Mouse (Mus musculus): ENCODE measurements around the gene Cd96. TPM values are rescaled to one million over a fixed set of nuclear protein-coding genes. Genes with fewer than 3 reads are reported as not detected.

Gene Cd96
- polyA plus RNA-seq, 1 experiment from 2014 or later = 0.11 TPM

- no peak for ATAC-seq (ENCODE audit: low read depth)
- Histone ChIP-seq H3K36me3 (no peaks in the 10 kb centered on the region), H3K9ac (no peak overlapping the region), H3K9me3 (no peaks in the 10 kb centered on the region), H3K4me3 (no peak overlapping the region), H3K27ac (replicated peaks) (no peak overlapping the region), H3K4me2 (no peak overlapping the region), H3K27me3 (no peaks in the 10 kb centered on the region), H3K4me1 (replicated peaks) (no peaks in the 10 kb centered on the region)
- WGBS = 83% methylated on average over 5 of the region's 5 CpGs
These were observed 97.0 kb downstream of the Cd96 start for GRCm38 (mm10) chr16:46022958-46023491.

- ATAC-seq (ENCODE audit: low read depth) = peak; percentile 90
- Histone ChIP-seq H3K9me3 (no peaks in the 10 kb centered on the region), H3K4me2 (no peak overlapping the region), H3K27me3 (no peaks in the 10 kb centered on the region), H3K4me3 (no peak overlapping the region), H3K27ac (replicated peaks) (no peak overlapping the region), H3K36me3 (no peaks in the 10 kb centered on the region), H3K4me1 (replicated peaks) (no peaks in the 10 kb centered on the region), H3K9ac (no peak overlapping the region)
- WGBS = 42% methylated on average over 5 of the region's 5 CpGs
These were observed 97.7 kb downstream of the Cd96 start for GRCm38 (mm10) chr16:46022189-46022928.

- no peak overlapping the region for H3K9ac ChIP-seq
- 90% methylated on average over 2 of the region's 2 CpGs for WGBS
- no peak overlapping the region for H3K27ac ChIP-seq (replicated peaks)
- H3K27me3 ChIP-seq = no peaks in the 10 kb centered on the region
- no peaks in the 10 kb centered on the region for H3K9me3 ChIP-seq
- no peak overlapping the region for H3K4me3 ChIP-seq
- no peaks in the 10 kb centered on the region for H3K36me3 ChIP-seq
- no peak overlapping the region for H3K4me2 ChIP-seq
- no peaks in the 10 kb centered on the region for H3K4me1 ChIP-seq (replicated peaks)
- no peak for ATAC-seq (ENCODE audit: low read depth)
These were observed 98.7 kb downstream of the Cd96 start for GRCm38 (mm10) chr16:46021302-46021701.

DNA sequence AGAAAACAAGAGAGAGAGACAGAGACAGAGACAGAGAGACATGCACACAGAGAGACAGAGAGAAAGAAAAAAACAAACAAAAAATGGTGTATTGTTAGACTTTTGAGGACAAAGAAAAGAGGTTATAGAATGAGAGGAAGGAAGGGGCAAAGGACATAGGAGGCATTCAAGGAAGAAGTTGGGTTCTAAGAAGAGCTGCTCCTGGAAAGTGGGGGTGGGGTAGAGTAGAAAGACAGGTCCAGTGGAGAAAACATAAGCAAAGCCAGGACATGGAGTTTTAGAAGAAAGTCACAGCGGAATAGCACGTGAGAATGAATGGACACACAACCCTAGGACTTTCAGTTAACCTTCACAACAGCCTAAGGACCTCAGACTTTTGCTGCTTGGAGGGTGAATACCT is 99.7 kb downstream of the Cd96 start:
- Histone ChIP-seq H3K4me2 (no peak overlapping the region), H3K9me3 (no peaks in the 10 kb centered on the region), H3K4me1 (replicated peaks) (no peaks in the 10 kb centered on the region), H3K36me3 (no peaks in the 10 kb centered on the region), H3K9ac (no peak overlapping the region), H3K4me3 (no peak overlapping the region), H3K27me3 (no peaks in the 10 kb centered on the region), H3K27ac (replicated peaks) (no peak overlapping the region)
- ATAC-seq (ENCODE audit: low read depth) = no peak
- 77% methylated on average over 2 of the region's 2 CpGs for WGBS

DNA sequence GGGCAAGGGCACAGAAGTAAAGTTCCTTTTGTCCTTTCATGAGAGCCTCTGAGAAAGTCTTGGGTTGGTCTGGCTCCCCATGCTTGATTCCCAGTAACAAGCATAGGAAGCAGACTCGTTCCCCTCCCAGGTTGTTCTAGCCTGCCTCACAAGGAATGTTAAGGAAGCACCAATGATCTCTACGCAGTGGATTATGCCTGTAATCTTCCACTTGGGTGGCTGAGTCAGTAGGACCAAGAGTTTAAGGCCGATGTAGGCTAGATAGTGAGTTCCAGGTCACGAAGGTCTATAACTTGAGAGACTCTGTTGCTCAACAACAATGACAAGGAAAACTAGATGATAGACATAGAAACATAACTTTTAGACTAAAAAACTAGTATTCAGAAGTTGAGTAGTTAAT is 100.3 kb downstream of the Cd96 start:
- Histone ChIP-seq H3K4me3 (no peak overlapping the region), H3K27ac (replicated peaks) (no peak overlapping the region), H3K4me2 (no peak overlapping the region), H3K9me3 (no peaks in the 10 kb centered on the region), H3K27me3 (no peaks in the 10 kb centered on the region), H3K9ac (no peak overlapping the region), H3K36me3 (no peaks in the 10 kb centered on the region), H3K4me1 (replicated peaks) (no peaks in the 10 kb centered on the region)
- ATAC-seq (ENCODE audit: low read depth) = no peak
- 88% methylated on average over 4 of the region's 4 CpGs for WGBS

DNA sequence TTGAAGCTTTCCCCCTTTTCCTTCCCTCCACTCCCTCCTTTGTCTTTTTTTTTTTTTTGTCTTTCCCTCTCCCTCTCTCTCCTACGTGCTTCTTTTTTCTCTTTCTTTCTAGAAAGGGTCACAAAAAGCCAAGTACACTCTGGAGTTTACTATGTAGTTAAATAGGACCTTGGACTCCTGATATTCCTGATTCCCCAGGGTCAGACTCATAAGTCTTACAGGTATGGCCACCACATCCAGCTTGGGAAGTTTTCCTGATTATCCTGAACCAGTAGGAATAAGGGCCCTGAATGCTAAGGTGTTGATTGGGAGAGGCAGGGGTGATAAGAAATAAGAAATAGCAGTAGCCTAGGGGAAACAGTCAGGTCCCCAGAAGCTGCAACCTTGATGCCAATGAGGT is 100.7 kb downstream of the Cd96 start:
- 66% methylated on average over 1 of the region's 1 CpGs for WGBS
- no peak for ATAC-seq (ENCODE audit: low read depth)
- Histone ChIP-seq H3K4me3 (no peak overlapping the region), H3K27ac (replicated peaks) (no peak overlapping the region), H3K27me3 (no peaks in the 10 kb centered on the region), H3K9ac (no peak overlapping the region), H3K4me2 (no peak overlapping the region), H3K9me3 (no peaks in the 10 kb centered on the region), H3K4me1 (replicated peaks) (no peaks in the 10 kb centered on the region), H3K36me3 (no peaks in the 10 kb centered on the region)

- ATAC-seq (ENCODE audit: low read depth) = no peak
- Histone ChIP-seq H3K36me3 (no peaks in the 10 kb centered on the region), H3K4me2 (no peak overlapping the region), H3K4me1 (replicated peaks) (peaks cover 30% of the 10 kb centered on the region), H3K27ac (replicated peaks) (no peak overlapping the region), H3K27me3 (no peaks in the 10 kb centered on the region), H3K9me3 (no peaks in the 10 kb centered on the region), H3K4me3 (no peak overlapping the region), H3K9ac (no peak overlapping the region)
- WGBS = 77% methylated on average over 1 of the region's 1 CpGs
These were observed 108.4 kb downstream of the Cd96 start for GRCm38 (mm10) chr16:46011696-46012095.

- Histone ChIP-seq H3K27ac (replicated peaks) (peak overlapping the region; percentile 81), H3K4me1 (replicated peaks) (peaks cover 30% of the 10 kb centered on the region), H3K4me2 (peak overlapping the region; percentile 87), H3K36me3 (no peaks in the 10 kb centered on the region), H3K4me3 (peak overlapping the region; percentile 58), H3K27me3 (no peaks in the 10 kb centered on the region), H3K9me3 (no peaks in the 10 kb centered on the region), H3K9ac (peak overlapping the region; percentile 76)
- 12% methylated on average over 5 of the region's 5 CpGs for WGBS
- ATAC-seq (ENCODE audit: low read depth) = 0 out of 2 replicates have a peak, but pooled peaks have one; percentile 11
These were observed 109.2 kb downstream of the Cd96 start for GRCm38 (mm10) chr16:46010906-46011220.

DNA sequence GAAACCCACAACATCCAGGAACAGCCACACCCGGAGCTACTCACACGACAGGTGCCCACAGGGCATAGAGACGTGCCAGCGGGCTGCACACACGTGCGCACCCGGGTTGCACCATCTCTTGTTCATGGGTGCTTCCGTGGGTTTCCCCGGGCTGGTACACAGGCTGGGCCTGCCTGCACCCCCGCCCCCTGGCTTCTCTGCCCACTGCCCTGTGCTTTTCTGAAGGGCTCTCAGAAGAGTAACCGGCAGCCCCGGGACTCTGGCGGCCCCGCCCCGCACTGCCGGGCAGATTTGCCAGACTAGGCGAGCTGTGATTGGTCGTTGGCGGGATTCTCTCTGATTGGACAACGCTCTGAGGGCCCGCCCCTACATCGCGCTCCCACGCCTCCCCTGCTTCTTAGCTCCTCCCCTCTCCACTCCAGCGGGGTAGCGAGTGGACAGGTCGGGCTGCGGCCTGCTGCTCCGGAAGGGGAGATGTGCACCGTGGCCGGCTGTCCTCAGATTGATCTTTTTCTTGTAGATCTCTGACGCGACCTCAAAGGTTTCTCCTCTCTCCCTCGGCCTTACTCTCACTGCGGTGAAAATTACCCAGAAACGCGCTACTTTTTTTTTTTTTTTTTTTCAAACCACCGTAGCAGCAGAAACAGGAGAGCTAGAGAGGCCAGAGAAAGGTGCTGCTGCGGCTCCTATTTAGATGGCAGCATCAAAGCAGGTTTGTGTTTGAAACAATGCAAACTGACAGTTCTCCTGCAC is 109.7 kb downstream of the Cd96 start, which contains the start of gene Plcxd2:
TSS of gene Plcxd2 (minus strand) at position 66 of the 753 bp plus-strand sequence.
- peak; percentile 99 for ATAC-seq (ENCODE audit: low read depth)
- Histone ChIP-seq H3K27me3 (no peaks in the 10 kb centered on the region), H3K9ac (peak within 1 kb of the TSS; percentile 76), H3K4me1 (replicated peaks) (peaks cover 30% of the 10 kb centered on the region), H3K4me2 (peak within 1 kb of the TSS; percentile 87), H3K27ac (replicated peaks) (peak within 1 kb of the TSS; percentile 81), H3K9me3 (no peaks in the 10 kb centered on the region), H3K4me3 (peak within 1 kb of the TSS; percentile 58), H3K36me3 (no peaks in the 10 kb centered on the region)
- under 1% methylated on average over 39 of the region's 39 CpGs for WGBS

- Histone ChIP-seq H3K9me3 (no peaks in the 10 kb centered on the region), H3K36me3 (no peaks in the 10 kb centered on the region), H3K9ac (peak overlapping the region; percentile 76), H3K4me1 (replicated peaks) (peaks cover 30% of the 10 kb centered on the region), H3K4me3 (peak overlapping the region; percentile 58), H3K27me3 (no peaks in the 10 kb centered on the region), H3K4me2 (peak overlapping the region; percentile 87), H3K27ac (replicated peaks) (peak overlapping the region; percentile 67)
- ATAC-seq (ENCODE audit: low read depth) = peak; percentile 45
- 1% methylated on average over 13 of the region's 13 CpGs for WGBS
These were observed 110.3 kb downstream of the Cd96 start for GRCm38 (mm10) chr16:46009717-46010116.

- peak overlapping the region; percentile 87 for H3K4me2 ChIP-seq
- 72% methylated on average over 3 of the region's 3 CpGs for WGBS
- H3K4me3 ChIP-seq = peak overlapping the region; percentile 58
- H3K9me3 ChIP-seq = no peaks in the 10 kb centered on the region
- H3K36me3 ChIP-seq = no peaks in the 10 kb centered on the region
- H3K4me1 ChIP-seq (replicated peaks) = peaks cover 30% of the 10 kb centered on the region
- H3K27me3 ChIP-seq = no peaks in the 10 kb centered on the region
- no peak overlapping the region for H3K27ac ChIP-seq (replicated peaks)
- peak overlapping the region; percentile 76 for H3K9ac ChIP-seq
- ATAC-seq (ENCODE audit: low read depth) = no peak
These were observed 111.3 kb downstream of the Cd96 start for GRCm38 (mm10) chr16:46008766-46009165.

GRCm38 (mm10) chr16:46008036-46008605 is 111.9 kb downstream of the Cd96 start:
- no peaks in the 10 kb centered on the region for H3K9me3 ChIP-seq
- peaks cover 30% of the 10 kb centered on the region for H3K4me1 ChIP-seq (replicated peaks)
- H3K27me3 ChIP-seq = no peaks in the 10 kb centered on the region
- peak overlapping the region; percentile 58; the same call in 1 of the 2 replicates for H3K4me3 ChIP-seq
- H3K27ac ChIP-seq (replicated peaks) = no peak overlapping the region
- no peaks in the 10 kb centered on the region for H3K36me3 ChIP-seq
- peak overlapping the region; percentile 87 for H3K4me2 ChIP-seq
- no peak for ATAC-seq (ENCODE audit: low read depth)
- no peak overlapping the region for H3K9ac ChIP-seq
- WGBS = 70% methylated on average over 5 of the region's 5 CpGs
